Mouse (Mus musculus): ENCODE data around the gene Ralgps2. TPM values are rescaled to one million over a fixed set of nuclear protein-coding genes. Genes with fewer than 3 reads are reported as not detected.

The Ralgps2 gene
- polyA plus RNA-seq, 1 experiment from 2014 or later = 118 TPM

DNA sequence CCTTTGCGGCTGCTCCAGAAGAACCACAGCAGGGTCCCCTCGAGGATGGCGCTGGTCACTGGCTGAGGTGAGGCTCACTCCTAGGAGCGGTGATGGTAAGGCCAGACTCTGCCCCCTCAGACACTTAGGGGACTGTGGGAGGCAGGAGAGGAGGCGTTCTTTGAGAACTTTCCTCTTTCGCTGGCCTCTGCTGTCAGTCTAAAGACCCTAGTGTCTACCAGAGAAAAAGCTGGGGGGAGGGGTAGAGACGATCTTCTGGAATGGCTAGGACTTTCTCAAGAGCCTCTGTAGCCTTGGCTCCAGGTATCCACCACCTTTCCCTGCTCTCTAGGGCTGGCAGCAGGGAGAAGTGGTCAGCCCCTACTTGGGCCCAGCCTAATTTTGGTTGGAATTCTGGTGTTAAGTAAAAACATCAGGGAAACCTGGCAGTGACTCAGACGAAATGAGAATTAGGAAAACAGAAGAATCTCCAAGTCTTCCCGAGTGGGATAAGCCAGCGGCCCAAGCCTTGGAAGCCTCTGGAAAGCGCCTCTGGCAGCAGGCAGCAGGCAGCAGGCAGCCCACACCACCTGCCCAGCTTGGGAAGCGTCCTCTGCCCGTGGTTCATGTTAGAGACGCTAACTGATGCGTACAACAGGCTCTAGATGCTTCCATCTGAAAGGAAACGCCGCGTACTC, 169.7 kb downstream of the Ralgps2 start:
- Histone ChIP-seq H3K27ac (no peak overlapping the region), H3K4me3 (no peak overlapping the region), H3K4me2 (no peak overlapping the region), H3K27me3 (no peaks in the 10 kb centered on the region), H3K4me1 (replicated peaks) (no peaks in the 10 kb centered on the region), H3K9me3 (peaks cover 10% of the 10 kb centered on the region; the same call in 1 of the 2 replicates), H3K36me3 (no peaks in the 10 kb centered on the region), H3K9ac (no peak overlapping the region)
- WGBS = 80% methylated on average over 18 of the region's 18 CpGs
- ATAC-seq (ENCODE audit: low FRiP score) = no peak

DNA sequence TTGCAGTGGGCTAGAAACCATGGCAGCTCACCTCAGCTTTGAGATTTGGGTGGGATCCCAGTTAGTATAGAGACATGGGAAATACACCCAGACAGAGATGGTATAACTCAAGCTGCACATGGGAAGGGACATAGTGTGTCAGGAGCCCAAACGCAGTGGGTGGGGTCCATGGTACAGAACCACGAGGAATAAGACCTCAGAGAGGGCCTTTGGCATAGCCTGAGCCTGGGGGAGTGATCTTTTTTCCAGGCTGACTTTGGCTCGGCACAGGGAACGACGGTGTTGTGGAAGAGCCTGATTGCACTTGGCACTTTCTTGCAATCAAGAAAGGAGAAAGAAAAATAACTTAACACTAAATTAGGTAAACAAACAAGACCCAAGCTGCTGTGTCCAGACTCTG, 170.3 kb downstream of the Ralgps2 start:
- Histone ChIP-seq H3K27me3 (no peaks in the 10 kb centered on the region), H3K4me3 (no peak overlapping the region), H3K27ac (no peak overlapping the region), H3K9me3 (peaks cover 10% of the 10 kb centered on the region; the same call in 1 of the 2 replicates), H3K4me2 (no peak overlapping the region), H3K4me1 (replicated peaks) (no peaks in the 10 kb centered on the region), H3K36me3 (no peaks in the 10 kb centered on the region), H3K9ac (no peak overlapping the region)
- no peak for ATAC-seq (ENCODE audit: low FRiP score)
- WGBS = 89% methylated on average over 5 of the region's 5 CpGs

DNA sequence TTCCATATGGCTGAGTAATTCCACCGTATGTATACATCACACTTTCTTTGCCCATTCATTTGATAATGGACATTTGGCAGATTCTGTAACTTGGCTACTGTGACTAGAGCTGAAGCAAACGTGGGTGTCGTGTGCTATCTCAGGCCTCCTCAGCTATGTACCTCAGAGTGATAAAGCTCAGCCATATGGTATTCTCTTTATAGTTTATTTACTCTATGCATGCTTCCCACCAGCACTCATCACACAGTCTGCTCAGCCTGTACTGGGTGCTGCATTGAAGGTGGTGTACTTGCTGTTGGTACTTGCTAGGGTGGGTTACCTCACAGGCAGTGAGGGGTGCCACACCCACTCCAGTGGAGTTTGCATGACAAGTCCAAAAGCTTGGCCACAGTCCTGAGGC, 174.1 kb downstream of the Ralgps2 start:
- Histone ChIP-seq H3K27me3 (no peaks in the 10 kb centered on the region), H3K4me3 (no peak overlapping the region), H3K4me2 (no peak overlapping the region), H3K9me3 (peaks cover 10% of the 10 kb centered on the region; the same call in 1 of the 2 replicates), H3K4me1 (replicated peaks) (0 out of 2 replicates have a peak, but pooled peaks cover 9% of the 10 kb centered on the region), H3K9ac (no peak overlapping the region), H3K36me3 (no peaks in the 10 kb centered on the region), H3K27ac (no peak overlapping the region)
- ATAC-seq (ENCODE audit: low FRiP score) = no peak
- WGBS = 96% methylated on average over 3 of the region's 3 CpGs

DNA sequence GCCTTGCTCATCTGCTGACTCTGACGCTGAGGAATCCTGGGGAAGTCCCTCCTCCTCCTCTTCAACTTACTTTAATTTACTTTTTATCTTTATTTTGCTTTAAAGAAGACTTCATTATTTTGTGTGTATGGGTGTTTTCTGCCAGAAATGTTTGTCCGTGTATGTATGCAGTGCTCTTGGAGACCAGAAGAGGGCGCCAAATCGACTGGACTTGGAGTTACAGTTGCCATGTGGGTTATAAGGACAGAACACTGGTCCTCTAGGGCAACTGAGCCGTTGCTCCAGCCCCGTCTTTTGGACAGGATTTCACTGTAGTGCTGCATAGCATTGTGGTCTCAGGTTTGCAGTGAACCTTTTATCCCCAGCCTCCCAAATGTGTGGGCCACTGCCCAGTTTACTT, 174.8 kb downstream of the Ralgps2 start:
- Histone ChIP-seq H3K27ac (no peak overlapping the region), H3K9ac (no peak overlapping the region), H3K36me3 (no peaks in the 10 kb centered on the region), H3K4me1 (replicated peaks) (0 out of 2 replicates have a peak, but pooled peaks cover 9% of the 10 kb centered on the region), H3K9me3 (peaks cover 10% of the 10 kb centered on the region; the same call in 1 of the 2 replicates), H3K4me3 (no peak overlapping the region), H3K4me2 (no peak overlapping the region), H3K27me3 (no peaks in the 10 kb centered on the region)
- WGBS = 72% methylated on average over 6 of the region's 6 CpGs
- no peak for ATAC-seq (ENCODE audit: low FRiP score)

DNA sequence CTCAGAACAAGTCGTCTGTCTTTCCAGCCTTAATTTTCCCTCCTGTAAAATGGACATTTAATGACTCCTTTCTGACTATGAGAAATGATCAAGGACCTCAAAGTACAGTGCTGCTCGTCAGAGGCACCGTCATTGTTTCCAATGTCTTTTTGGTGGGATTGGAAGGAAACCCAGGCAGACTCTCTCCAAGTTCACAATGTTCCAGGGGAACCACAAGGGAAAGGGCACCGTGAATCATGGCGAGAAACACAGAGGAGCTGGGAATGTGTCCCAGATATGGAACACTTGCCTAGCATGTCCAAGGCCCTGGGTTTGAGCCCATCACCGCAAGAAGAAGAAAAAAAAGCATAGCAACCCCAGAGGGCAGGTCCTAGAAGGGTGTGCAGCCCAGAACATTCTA, 176.1 kb downstream of the Ralgps2 start:
- Histone ChIP-seq H3K9me3 (peaks cover 10% of the 10 kb centered on the region; the same call in 1 of the 2 replicates), H3K9ac (no peak overlapping the region), H3K4me1 (replicated peaks) (0 out of 2 replicates have a peak, but pooled peaks cover 9% of the 10 kb centered on the region), H3K4me3 (no peak overlapping the region), H3K27ac (no peak overlapping the region), H3K4me2 (no peak overlapping the region), H3K36me3 (no peaks in the 10 kb centered on the region), H3K27me3 (no peaks in the 10 kb centered on the region)
- ATAC-seq (ENCODE audit: low FRiP score) = no peak
- 92% methylated on average over 6 of the region's 6 CpGs for WGBS

DNA sequence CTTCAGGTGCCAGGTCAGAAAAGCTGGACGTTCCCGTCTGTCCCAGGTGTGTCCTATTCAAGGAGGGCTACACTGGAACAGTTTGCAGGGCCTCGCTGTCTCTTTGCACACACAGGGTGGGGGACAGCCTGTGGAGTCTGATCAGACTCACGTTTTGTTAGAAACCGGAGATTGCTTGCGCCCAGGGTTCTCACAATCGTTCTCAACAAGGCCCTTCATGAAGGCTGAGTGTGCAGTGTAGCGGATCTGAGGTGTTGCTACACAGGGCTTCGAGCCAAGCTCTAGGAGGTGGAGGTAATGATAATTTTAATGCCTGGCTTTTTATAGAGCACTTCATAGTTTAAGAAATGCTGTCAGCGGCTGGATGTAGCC, 178.0 kb downstream of the Ralgps2 start:
- 59% methylated on average over 10 of the region's 10 CpGs for WGBS
- H3K4me3 ChIP-seq = no peak overlapping the region
- no peak overlapping the region for H3K4me2 ChIP-seq
- H3K36me3 ChIP-seq = no peaks in the 10 kb centered on the region
- H3K9ac ChIP-seq = no peak overlapping the region
- no peak overlapping the region for H3K27ac ChIP-seq
- ATAC-seq (ENCODE audit: low FRiP score) = no peak
- peaks cover 13% of the 10 kb centered on the region; the same call in 1 of the 2 replicates for H3K4me1 ChIP-seq (replicated peaks)
- peaks cover 6% of the 10 kb centered on the region; the same call in 1 of the 2 replicates for H3K9me3 ChIP-seq
- H3K27me3 ChIP-seq = 0 out of 2 replicates have a peak, but pooled peaks cover 3% of the 10 kb centered on the region

DNA sequence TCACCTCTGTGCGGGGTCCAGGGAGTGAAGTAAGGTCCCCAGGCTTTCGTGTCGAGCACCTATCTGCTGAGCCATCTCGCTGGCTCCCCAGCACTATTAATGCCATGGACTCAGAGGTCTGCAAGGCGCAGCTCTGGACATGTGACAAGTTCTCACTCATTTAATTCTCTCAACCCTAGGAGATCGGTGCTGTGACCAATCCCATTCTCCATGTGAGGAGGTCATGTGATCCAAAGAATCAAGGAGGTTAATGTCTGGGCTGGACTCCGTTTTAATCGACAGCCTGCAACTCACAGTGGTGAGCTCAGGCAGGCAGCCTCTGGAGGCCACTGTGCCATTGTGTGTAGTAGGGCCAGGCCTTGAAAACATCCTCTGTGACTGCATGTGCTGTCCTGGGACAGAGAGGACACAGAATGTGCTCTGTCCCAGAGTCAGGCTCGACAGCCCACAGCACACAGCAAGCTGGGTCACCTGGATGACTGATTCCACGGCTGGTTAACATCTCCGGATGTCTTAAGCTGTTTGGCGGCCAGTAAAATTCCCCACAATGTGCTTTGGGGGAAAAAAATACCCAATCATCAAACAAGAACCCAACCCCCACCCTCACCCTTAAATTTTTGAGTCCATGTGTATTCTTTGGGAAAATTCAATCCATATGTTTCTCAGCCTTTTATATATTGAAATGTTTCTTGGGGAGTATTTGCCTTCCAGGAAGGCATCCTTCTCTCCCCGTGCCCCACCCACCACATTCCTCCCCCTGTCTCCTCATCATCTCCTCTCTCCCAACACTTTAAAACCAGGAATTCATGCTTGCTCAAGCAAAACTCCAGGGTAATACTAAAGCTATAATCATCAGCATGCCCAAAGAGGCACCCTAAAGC, 178.6 kb downstream of the Ralgps2 start:
- ATAC-seq (ENCODE audit: low FRiP score) = no peak
- Histone ChIP-seq H3K4me2 (no peak overlapping the region), H3K9me3 (peaks cover 4% of the 10 kb centered on the region; the same call in 1 of the 2 replicates), H3K27ac (no peak overlapping the region), H3K27me3 (0 out of 2 replicates have a peak, but pooled peaks cover 3% of the 10 kb centered on the region), H3K4me3 (no peak overlapping the region), H3K9ac (no peak overlapping the region), H3K36me3 (no peaks in the 10 kb centered on the region), H3K4me1 (replicated peaks) (peaks cover 14% of the 10 kb centered on the region)
- 62% methylated on average over 13 of the region's 13 CpGs for WGBS

DNA sequence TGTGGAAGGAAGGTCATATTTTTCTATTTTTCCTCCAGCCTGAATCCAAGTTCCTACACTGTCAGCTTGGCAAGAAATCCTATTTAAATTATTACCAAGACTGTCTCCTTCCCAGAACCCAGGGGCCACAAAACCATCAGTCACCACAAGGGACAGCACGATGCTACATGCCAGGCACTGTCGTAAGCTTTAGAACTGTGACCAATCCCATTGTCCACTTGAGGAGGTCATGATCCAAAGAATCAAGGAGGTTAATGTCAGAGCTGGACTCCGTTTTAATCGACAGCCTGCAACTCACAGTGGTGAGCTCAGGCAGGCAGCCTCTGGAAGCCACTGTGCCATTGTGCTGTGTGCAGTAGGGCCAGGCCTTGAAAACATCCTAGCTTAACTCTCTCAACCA, 181.1 kb downstream of the Ralgps2 start:
- no peak overlapping the region for H3K4me2 ChIP-seq
- WGBS = 20% methylated on average over 4 of the region's 4 CpGs
- no peak for ATAC-seq (ENCODE audit: low FRiP score)

DNA sequence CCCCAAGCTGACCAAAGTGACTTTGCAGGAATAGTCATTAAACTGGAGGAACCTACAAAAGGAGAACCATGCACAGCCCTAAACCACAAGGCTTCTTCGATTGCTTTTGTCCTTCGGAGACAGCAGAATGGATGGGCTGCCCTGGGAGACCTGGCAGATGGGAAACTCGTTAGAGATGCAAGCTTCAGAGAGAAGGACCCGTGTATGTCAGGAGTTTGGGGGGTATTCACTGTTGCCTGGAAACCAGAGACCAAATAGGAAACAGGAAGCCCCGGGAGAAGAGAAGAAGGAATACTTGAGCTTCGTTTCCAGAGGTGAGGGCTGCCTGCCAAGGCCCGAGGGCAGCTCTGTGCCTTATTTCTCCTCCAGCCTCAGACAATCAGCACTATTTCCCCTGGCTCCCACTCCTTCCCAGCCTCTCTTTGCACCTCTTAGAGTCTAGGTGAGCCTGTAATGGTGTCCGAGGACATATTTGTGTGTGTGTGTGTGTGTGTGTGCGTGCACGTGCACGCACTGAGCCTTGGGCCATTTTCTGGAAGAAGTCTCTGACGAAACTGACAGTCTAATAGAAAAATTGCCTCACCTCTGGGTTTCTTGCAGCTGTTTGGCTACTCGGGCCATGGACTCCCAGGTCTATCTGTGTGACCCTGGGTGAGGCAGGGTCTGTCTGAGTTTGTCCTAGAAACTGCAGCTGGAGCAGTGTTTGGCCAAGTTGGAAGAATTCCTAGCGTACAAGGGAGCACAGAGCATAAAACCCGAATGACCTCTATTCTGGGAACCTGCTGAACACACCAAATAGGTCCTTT, 184.6 kb downstream of the Ralgps2 start:
- Histone ChIP-seq H3K9ac (0 out of 2 replicates have a peak overlapping the region, but pooled peaks have one; percentile 5), H3K4me2 (peak overlapping the region; percentile 25), H3K27ac (peak overlapping the region; percentile 82), H3K27me3 (0 out of 2 replicates have a peak, but pooled peaks cover 3% of the 10 kb centered on the region), H3K9me3 (no peaks in the 10 kb centered on the region), H3K4me1 (replicated peaks) (peaks cover 48% of the 10 kb centered on the region), H3K36me3 (no peaks in the 10 kb centered on the region), H3K4me3 (no peak overlapping the region)
- peak; percentile 60 for ATAC-seq (ENCODE audit: low FRiP score)
- 24% methylated on average over 15 of the region's 15 CpGs for WGBS

More for the DNA sequence above, 181.1 kb downstream of the Ralgps2 start:
- no peak overlapping the region for H3K4me3 ChIP-seq
- H3K36me3 ChIP-seq = no peaks in the 10 kb centered on the region
- 0 out of 2 replicates have a peak, but pooled peaks cover 3% of the 10 kb centered on the region for H3K27me3 ChIP-seq
- no peak overlapping the region for H3K27ac ChIP-seq
- peaks cover 38% of the 10 kb centered on the region for H3K4me1 ChIP-seq (replicated peaks)
- H3K9ac ChIP-seq = no peak overlapping the region
- H3K9me3 ChIP-seq = no peaks in the 10 kb centered on the region
